Mouse (Mus musculus) thymus, postnatal 25 days (tissue): ENCODE data around the gene Cadps.

Experiments
- DNase-seq: peaks from one replicate; pipeline ENCODE4 v3.0.0; 2022

The Cadps gene

DNA sequence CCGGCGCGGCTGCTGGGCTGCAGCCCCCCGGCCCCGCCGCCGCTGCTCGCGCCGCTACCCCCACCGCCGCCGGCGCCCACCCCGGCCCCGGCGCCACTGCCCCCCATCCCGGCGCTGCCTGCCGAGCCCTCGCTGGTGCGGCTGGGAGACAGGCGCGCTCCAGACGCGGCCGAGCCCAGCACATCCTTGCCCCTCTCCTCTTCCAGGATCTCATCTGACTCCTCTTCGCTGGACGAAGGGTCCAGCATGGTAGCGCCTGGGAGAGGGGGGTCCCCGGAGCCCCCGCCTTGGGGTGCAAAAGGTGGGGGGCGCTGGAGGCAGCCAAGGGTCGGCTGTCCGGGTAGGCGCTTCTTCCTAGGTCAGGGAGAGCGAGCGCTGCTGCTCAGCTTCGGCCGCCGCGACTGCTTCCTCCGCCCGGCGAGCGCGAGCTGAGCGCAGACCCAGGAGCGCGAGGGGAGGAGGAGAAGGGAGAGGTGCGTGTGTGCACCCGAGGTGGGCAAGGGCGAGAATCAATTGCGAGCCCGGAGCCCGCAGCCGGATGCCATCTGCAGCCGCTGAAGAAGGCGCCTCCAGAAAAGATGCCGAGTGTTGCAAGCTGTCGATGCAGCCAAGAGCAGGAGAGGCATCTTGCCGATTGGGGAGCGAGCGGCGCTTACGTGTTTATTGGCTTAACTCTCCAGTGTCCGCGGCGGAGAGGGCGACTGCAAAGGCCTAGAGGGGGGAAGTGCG is at the start of gene Cadps:
Cadps (minus strand) TSS at position 589 of the 729 bp plus-strand sequence.
- DNase-seq: no peak

DNA sequence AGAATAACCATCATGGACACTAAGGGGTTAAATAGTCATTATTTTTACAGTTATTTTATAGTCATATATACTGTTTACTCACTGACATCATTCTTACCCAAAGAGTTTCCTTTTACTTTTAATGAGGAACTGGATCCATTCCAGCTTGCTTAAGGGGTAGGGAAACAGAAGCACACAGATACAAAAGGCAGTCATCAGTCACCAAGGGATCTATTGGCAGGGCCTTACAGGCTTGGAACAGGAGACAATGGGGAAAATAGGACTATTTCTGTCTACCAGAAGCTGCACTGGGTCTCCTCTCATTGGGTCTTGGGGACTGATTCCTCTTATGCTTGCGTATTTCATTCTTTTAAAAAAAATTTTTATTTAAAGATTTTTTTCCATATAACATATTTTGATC is 46.7 kb upstream of the Cadps start:
- no peak for DNase-seq

- DNase-seq: no peak
These were observed 42.4 kb upstream of the Cadps start for GRCm38 (mm10) chr14:12865258-12865657.

- no peak for DNase-seq
These were observed 21.0 kb upstream of the Cadps start for GRCm38 (mm10) chr14:12843860-12844259.

DNA sequence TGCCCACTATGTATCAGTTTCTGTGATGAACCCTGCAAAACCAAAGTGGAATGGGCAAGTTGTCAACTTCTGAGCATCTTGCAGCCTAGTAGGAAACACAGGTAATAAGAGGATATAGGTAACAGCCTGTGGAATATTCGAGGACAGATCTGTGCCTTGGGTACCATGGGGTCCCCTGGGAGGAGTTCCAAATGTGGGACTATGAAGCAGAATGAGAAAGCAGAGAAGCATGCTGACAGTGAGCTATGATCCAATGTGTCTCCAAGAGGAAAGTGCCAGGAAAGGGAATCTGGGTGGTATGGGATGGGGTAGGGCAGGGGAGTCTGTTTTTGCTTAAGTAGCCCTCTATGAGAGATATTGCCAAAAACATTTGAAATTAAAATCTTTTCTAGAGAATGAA is 16.6 kb upstream of the Cadps start:
- DNase-seq: no peak

DNA sequence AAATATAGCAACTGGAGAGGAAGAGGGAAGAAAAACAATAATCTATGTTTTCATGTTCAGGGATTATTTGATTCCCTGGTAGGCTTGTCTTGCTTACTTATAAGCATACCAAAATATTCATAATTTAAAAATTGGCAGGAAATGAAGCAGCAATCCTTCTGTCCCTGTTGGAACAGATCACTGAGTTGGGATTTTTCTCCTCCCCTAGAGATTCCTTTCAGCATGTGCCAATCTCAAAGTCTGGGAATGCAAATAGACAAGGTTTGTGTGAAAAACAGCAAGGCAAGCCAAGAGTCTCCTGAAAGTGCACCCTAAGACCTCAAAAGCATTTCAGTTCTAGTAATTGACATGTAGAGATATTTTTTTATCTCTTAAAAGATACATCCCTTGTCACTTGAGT is 16.1 kb upstream of the Cadps start:
- no peak for DNase-seq

- DNase-seq: no peak
These were observed 15.4 kb upstream of the Cadps start for GRCm38 (mm10) chr14:12838323-12838722.

DNA sequence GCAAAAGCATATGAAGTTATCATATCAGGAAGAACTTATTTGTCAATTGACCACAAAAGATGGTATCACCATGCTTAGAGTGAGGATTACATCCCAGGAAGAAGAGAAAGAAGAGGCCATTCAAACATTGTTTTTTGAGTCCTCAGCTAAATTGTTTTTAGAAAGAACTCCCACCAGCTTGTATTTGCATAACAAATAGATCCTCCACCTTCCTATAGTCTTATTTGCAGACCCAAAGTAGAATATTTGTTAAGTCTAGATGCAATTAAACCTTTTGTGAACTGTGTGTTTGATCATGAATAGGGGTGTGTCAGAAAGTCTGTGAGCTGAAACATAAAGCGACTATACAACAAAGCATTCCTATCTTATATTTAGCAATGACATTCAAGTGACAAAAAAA is 15.0 kb upstream of the Cadps start:
- DNase-seq: no peak

GRCm38 (mm10) chr14:12823781-12824180 is 902 bp upstream of the Cadps start:
- DNase-seq: no peak

DNA sequence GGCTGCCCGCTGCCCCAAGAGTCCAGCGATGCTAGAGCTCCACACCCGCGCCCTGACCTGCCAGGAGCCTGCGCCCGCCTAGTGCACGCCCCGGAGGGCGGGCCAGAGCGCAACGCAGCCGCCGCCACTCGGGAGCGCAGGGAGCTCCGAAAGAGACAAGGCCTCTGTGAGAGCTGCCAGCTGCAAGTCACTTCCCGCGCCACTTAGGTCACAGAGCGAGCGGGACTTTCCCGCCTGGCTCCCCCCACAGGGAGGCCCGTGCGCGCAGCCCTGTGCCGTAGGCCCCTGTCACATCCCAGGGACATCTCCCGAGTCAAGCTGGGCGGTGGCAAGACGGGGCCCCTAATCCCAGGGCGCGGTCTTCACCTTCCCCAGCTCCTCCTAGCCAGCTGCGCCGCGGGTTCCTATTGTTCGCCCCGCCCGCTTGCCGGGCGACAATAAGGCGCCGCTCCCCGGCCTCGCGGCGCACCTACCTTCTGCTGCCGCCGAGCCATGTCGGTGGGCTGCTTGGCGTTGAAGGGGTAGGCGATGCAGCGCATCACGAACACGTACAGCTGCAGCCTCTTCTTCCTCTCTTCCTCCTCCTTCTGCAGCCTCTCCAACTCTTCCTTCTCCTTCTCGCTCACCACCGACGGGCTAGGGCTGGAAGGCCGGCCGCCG is 918 bp downstream of the Cadps start:
- no peak for DNase-seq

DNA sequence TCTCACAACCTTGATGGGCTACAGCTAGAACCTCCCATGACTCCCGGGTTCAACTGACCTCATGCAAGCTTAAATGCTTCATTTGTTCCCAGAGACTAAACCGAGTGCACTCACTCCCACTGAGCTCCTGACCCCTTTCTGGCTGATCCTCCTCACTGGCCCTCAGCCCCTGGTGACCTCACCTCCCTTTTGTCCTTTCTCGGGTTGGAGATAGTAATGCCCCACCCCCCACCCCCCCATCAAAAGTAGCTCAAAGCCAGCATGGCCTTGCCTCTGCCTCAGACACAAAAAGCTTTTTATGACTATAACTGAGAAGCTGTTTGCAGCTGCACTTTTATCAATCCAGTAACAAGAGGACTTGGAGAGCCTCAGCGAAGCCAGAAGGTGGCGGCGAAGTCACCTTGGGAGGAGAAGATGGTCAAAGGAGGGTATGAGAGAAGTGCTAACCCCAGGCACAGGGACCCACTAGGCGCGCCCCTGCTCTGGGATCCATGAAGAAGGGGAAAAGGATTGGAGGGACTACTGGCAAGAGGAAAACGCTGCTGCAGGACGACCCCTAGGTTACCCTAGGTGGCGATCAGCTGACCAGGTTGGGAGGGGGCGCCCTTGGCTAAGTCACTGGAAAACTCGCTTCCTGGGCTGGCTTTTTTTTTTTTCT is 1.6 kb downstream of the Cadps start:
- DNase-seq: no peak

DNA sequence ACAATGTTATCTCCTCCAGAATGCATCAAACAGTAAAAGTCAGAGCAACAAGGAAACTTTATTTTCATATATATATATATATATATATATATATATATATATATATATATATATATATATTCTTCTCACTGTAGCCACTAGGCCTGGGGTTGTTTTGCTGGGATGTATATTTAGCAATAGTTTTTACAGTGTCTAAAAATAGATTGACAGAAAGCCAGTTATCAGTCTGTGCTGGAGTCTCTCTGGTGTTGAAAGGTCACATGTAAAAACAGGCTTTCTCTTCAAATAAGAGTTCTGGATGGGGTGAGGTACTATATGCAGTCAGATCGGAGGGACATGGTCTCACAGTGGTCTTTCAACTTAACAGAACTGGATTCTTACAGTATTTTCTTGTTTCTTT is 2.7 kb downstream of the Cadps start:
- no peak for DNase-seq

DNA sequence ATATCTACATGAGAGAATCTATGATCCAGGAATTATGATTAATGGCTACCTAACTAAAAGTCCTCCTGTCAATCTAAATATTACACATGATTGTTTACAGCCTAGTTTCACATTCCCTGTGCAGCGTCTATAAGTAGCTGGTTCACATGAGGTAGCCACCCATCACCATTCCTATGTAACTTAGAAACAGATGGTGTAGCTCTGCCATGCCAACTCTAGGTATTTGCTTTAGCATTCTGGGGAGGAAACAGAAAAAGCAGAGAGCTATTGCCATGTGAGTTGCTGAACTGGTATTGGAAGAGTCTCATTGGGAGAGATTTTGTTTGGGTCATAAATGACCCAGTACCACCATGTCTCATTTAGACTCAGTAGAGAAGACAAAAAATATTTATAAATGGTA is 4.4 kb downstream of the Cadps start:
- DNase-seq: no peak

DNA sequence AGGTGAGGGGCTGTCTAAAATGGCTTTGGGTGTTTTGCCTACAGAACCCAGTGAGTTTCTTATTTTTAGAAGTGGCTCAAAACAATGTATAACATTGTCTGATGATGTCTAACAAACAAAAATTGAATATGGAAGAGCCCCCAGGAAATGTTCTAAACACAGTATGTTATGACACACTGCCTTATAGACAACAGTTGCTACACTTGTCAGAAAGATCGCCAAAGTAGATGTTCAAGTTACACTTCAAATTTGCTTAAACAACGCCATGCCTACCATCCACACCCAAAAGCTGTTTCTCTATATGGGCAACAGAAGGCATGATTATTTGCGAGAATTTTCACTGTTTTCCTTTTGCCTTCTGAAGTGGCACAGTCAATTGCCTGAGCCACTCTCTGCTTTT is 10.8 kb downstream of the Cadps start:
- DNase-seq: no peak

DNA sequence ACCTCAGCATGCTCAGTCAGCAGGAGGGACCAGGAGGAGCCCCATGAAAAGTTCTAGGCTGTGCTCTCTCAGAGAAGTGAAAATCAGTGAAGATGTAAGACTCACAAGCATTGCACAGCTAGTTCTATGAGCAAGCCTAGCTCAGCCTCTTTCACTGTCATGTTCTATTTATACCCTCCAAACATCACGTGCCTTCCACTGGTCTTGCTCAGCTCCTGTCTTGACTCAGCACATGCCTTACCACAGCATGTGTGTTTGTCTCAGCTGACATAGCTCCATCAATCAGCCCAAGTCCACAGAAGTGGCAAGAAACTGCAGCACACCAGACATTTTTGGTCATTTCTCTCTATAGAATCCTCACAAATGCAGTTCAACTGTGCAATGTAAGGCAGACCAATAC is 19.9 kb downstream of the Cadps start:
- DNase-seq: no peak

- no peak for DNase-seq
These were observed 21.8 kb downstream of the Cadps start for GRCm38 (mm10) chr14:12801100-12801499.

- DNase-seq: no peak
These were observed 24.0 kb downstream of the Cadps start for GRCm38 (mm10) chr14:12798926-12799325.

- DNase-seq: no peak
These were observed 38.6 kb downstream of the Cadps start for GRCm38 (mm10) chr14:12784296-12784695.

DNA sequence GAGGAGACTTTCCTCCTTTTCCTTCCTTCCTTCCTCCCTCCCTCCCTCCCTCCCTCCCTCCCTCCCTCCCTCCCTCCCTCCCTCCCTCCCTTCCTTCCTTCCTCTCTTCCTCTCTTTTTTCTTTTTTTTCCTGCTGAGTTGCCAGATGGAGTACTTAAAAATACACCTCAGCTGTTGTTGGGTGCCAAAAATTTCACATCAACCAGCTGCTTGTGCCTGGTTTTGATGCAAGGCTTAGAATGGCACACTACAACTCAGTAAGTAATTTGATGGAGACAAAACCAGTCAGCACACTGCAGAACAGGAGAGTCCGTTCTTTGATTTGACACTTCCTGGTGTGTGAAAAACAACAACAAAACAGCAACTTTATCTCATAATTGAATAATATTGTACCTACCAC is 42.9 kb downstream of the Cadps start:
- no peak for DNase-seq

DNA sequence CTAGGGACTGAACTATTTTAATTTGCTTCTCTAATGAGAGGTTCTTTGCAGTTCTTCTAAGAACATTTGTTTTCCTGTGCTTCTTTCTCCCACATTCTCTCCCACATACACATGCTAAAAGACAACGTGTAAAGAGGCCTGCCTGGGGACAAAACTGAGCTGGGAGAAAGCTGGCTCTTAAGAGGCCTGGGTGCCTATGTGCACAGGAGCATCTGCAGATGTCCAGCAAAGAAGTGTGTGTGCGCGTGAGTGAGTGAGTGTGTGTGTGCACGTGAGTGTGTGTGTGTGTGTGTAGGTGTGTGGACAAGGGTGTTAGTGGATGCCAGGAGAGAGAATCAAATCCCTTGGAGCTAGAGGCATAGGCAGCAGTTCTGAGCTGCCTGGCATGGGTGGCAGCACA is 44.9 kb downstream of the Cadps start:
- DNase-seq: no peak

DNA sequence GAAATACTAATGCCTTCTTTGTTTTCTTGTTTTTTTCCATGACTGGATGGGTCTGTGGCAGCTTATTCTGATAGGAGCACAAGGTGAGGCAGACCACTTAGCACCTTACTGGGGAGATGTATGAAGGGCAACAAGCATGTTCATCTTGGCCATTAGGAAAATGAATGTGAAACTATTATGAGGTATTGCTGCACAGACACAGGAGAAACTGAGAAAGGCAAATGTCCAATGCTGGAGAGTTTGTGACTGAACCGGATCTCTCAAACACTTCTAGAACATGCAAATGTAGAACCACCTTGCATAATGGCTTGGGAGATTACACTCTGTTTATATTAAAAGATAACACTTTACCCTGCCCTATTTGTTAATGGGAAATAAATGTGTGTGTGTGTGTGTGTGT is 54.0 kb downstream of the Cadps start:
- no peak for DNase-seq

DNA sequence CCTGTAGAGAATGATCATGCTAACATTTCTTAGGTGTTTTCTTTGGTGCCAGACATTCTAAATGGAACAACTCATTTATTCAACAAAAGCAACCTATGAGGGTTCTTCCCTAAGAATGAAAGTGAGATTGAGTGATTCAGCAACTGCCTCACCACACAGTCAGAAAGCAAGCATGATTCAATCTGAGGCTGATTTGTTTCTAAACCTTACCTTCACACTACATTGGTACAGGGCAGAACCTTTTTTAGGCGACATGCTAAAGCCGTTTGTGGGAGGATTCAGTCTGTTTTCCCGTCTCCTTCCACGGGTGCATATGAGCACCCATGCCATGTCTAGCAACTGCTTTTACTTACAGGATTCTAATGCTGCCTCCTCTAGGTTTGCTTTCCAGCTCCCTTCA is 69.6 kb downstream of the Cadps start:
- no peak for DNase-seq

DNA sequence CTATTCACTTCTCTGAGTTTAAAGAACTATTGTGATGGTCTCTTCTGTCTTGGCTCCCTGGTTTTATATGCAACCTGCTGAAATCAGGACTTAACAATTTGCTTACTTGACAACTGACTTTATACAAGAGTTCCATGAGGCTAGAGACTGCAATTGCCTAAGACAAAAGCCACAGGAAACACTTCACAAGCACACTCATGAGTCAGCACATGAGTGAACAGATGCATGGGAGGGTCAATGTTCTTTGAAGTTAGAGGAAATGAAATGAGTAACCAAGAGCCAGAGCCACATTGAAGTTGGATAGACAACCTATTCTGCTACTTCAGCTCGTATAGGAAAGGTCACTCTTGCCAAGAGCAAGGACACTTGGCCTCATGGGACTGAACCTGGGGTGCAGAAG is 71.1 kb downstream of the Cadps start:
- no peak for DNase-seq

DNA sequence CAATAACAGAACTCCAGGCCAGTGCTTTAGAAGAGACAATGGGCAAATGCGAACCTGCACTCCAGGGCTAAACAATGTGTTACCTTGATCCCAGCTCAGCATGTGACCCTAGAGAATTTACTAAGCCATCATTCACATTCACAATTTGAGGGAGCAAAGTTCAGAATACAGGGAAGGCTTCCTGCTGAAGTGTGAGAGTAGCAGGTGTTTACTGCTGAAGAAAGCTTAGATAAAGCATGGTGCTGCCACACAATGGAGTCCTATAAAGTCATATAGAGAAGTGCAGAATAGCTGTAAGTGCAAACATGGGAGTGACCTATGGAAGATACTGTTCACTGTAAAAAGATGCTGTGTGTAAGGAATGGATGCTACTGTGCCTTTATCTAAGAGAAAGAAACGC is 91.9 kb downstream of the Cadps start:
- DNase-seq: no peak
